8 mouse cellular contexts compared by ENCODE assay signal in genomic region chr2:32535501-32535991, GRCm38 (mm10). TPM values are rescaled to one million over a fixed set of nuclear protein-coding genes. Genes with fewer than 3 reads are reported as not detected.
DNase-seq lines count a peak whose midpoint lies in the region; ATAC-seq lines count a peak whose summit lies in the region.

No protein-coding gene starts in this region.

- H3K36me3 ChIP-seq in hindbrain, embryonic 15.5 days: no peaks in the 10 kb centered on the region
- H3K36me3 ChIP-seq in megakaryocyte, embryonic 14.5 days (replicated peaks; ENCODE audit: low read length): no peaks in the 10 kb centered on the region

- no peaks in the 10 kb centered on the region for H3K9me3 ChIP-seq in hindbrain, embryonic 15.5 days
- H3K9me3 ChIP-seq in megakaryocyte, embryonic 14.5 days: no peaks in the 10 kb centered on the region

- peak overlapping the region; percentile 87 for H3K9ac ChIP-seq in hindbrain, embryonic 15.5 days

- peak; percentile 50 for DNase-seq in layer of hippocampus, adult 9-11 months
- DNase-seq in layer of hippocampus, adult 9-10 months (ENCODE audit: low spot score): no peak
- peak; percentile 71 for DNase-seq in cerebellum, adult 8-10 months
- peak; percentile 34 to 58 for DNase-seq in left cerebral cortex, postnatal 25 days (ENCODE audit: low spot score in 2 of 2)
- peak; percentile 60 to 86 for DNase-seq in spleen, postnatal 4 days (ENCODE audit: low spot score in 2 of 2)

- H3K27ac ChIP-seq in hindbrain, embryonic 15.5 days (replicated peaks): peak overlapping the region; percentile 93

- H3K4me3 ChIP-seq in hindbrain, embryonic 15.5 days: peak overlapping the region; percentile 87
- H3K4me3 ChIP-seq in megakaryocyte, embryonic 14.5 days (replicated peaks): peak overlapping the region; percentile 94

- intact Hi-C loops in left cerebral cortex, postnatal 25 days (cut with DNase I): loop anchor here (1.0 kb wide), 1 partner anchor 35 kb away; the partner anchor contains the start of gene Dpm2

- H3K27me3 ChIP-seq in hindbrain, embryonic 15.5 days: no peaks in the 10 kb centered on the region
- H3K27me3 ChIP-seq in megakaryocyte, embryonic 14.5 days (replicated peaks): peaks cover 69% of the 10 kb centered on the region

- H3K4me2 ChIP-seq in hindbrain, embryonic 15.5 days: peak overlapping the region; percentile 71

- peak; percentile 7; the same call in 1 of the 2 replicates for ATAC-seq in frontal cortex, adult (ENCODE audit: low TSS enrichment)
- ATAC-seq in hindbrain, embryonic 15.5 days (ENCODE audit: low FRiP score, low read depth): no peak; the same call in 1 of the 2 replicates

- under 1% methylated on average over 47 of the region's 56 CpGs for WGBS in hindbrain, embryonic 15.5 days

- peaks cover 52% of the 10 kb centered on the region for H3K4me1 ChIP-seq in hindbrain, embryonic 15.5 days (replicated peaks)
- H3K4me1 ChIP-seq in megakaryocyte, embryonic 14.5 days: peaks cover 39% of the 10 kb centered on the region

RNA-seq across cellular contexts. Expression of gene Fam102a, which starts 0.4 kb away (rescaled TPM):
- polyA plus RNA-seq in hindbrain, embryonic 15.5 days (2015; fragmentation: Nextera tagmentation; extraction: Ambion mirVana): 7.5 and 9.5 TPM in 2 replicates
- total RNA-seq in left cerebral cortex, postnatal 25 days (2021): 10 to 100 TPM; 52.2 to 57.8 TPM
- 0.64 and 1.8 TPM in 2 replicates for polyA plus RNA-seq in megakaryocyte, embryonic 14.5 days (2012; ENCODE audit: insufficient read depth, low replicate concordance)

RNA-seq across cellular contexts. Expression of gene Dpm2, which starts 35.1 kb away (rescaled TPM):
- 138 and 140 TPM in 2 replicates for polyA plus RNA-seq in hindbrain, embryonic 15.5 days (2015; fragmentation: Nextera tagmentation; extraction: Ambion mirVana)
- total RNA-seq in left cerebral cortex, postnatal 25 days (2021): 10 to 100 TPM; 76.1 to 81.8 TPM
- 2.8 and 10.0 TPM in 2 replicates for polyA plus RNA-seq in megakaryocyte, embryonic 14.5 days (2012; ENCODE audit: insufficient read depth, low replicate concordance)

RNA-seq across cellular contexts. Expression of gene Pip5kl1, which starts 39.1 kb away (rescaled TPM):
- 11.9 and 15.3 TPM in 2 replicates for polyA plus RNA-seq in hindbrain, embryonic 15.5 days (2015; fragmentation: Nextera tagmentation; extraction: Ambion mirVana)
- 1 to 10 TPM; 7.5 to 8.3 TPM for total RNA-seq in left cerebral cortex, postnatal 25 days (2021)
- polyA plus RNA-seq in megakaryocyte, embryonic 14.5 days (2012; ENCODE audit: insufficient read depth, low replicate concordance): not detected in 2 replicates

RNA-seq across cellular contexts. Expression of gene 9430097D07Rik, which starts 39.9 kb away (rescaled TPM):
- 0.79 and 0.87 TPM in 2 replicates for polyA plus RNA-seq in hindbrain, embryonic 15.5 days (2015; fragmentation: Nextera tagmentation; extraction: Ambion mirVana)
- total RNA-seq in left cerebral cortex, postnatal 25 days (2021): under 1 TPM; 0.80 to 0.94 TPM
- polyA plus RNA-seq in megakaryocyte, embryonic 14.5 days (2012; ENCODE audit: insufficient read depth, low replicate concordance): not detected in 2 replicates

RNA-seq across cellular contexts. Expression of gene St6galnac4, which starts 51.3 kb away (rescaled TPM):
- polyA plus RNA-seq in hindbrain, embryonic 15.5 days (2015; fragmentation: Nextera tagmentation; extraction: Ambion mirVana): 41.2 and 41.9 TPM in 2 replicates
- total RNA-seq in left cerebral cortex, postnatal 25 days (2021): 10 to 100 TPM; 40.1 to 41.1 TPM
- 16.3 and 18.9 TPM in 2 replicates for polyA plus RNA-seq in megakaryocyte, embryonic 14.5 days (2012; ENCODE audit: insufficient read depth, low replicate concordance)

Comparison
In these comparisons a context has a peak if more than half of its experiments do, and no peak if none do; other contexts are left out.
1. RNA of gene Dpm2, which starts 35.1 kb away (polyA plus RNA-seq): 138 to 140 TPM in hindbrain, embryonic 15.5 days; 2.8 to 10.0 TPM in megakaryocyte, embryonic 14.5 days; every median in the first group is over 10 times any median in the second.
2. RNA of gene Pip5kl1, which starts 39.1 kb away (polyA plus RNA-seq): 11.9 to 15.3 TPM in hindbrain, embryonic 15.5 days; not detected in megakaryocyte, embryonic 14.5 days; every median in the first group is over 10 times any median in the second.